Mouse (Mus musculus) MEL-GATA-1-ER (cell line): ENCODE results near the gene Dusp16.

Source experiments
- DNase-seq: peaks from one replicate; pipeline ENCODE4 v3.0.0-alpha.2; 2012; ENCODE audit warnings: low read depth; ENCODE audit errors: extremely low read depth

The Dusp16 gene

DNA sequence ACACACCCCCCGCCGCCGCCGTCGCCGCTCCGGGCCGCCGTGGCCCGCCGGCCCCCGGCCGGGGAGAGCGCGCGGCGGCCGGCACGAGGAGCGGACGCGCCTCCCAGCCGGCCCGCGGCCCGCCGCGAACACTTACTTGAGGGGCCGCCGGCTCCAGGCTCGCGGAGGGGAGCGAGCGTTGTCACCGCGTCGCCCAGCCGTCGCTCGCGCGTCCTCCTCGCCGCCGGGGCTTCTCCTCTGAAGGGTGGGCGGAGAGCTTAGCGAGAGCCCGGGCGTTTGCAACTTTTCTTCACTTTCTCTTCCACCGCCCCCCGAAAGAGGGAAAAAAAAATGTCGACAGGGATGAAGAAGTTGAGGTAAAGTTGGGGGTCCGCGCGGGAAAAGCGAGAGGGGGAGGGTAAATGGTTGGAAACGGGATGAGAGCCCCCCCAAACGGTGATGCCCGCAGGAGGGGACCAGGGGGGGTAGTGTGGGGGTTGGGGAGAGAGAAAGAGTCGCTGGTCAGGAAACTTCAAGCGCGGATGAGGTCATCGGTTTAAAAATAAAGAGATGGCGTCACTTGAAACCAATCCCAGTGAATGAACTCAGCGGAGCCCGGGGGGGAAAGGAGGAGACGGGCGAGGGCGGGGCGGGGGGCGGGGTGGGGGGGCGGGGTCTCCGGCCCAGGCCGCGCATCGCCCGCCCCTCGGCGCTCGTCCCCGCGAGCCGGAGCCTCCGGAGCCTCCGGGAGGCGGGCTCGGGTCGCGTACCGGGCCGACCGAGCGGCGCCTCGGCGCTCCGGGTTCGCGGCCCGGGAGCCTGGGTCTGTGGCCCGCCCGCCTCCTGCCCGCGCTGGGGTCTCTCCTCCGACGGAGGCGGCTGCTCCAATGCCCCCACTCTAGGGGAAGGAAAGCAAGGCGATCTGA lies at the start of gene Dusp16:
Gene Dusp16 (minus strand): TSS at position 485 of the 905 bp plus-strand sequence.
- DNase-seq: peak; percentile 75

DNA sequence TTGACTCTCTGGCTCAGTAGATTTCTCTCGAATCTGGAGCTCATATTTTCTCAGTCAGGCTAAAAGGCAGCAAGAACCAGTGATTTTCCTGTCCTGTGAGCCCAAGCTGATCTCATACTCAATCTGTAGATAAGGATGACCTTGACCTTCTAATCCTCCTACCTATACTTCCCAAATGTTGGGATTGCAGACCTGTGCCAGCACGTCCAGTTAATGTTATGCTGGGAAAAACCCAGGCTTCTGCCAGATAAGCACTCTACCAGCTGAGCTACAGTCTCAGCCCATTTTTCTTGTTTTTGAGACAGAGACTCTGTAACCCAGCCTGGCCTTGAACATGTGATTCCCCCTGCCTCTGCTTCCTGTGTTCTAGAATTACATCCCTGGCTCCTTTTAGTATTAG lies 47.9 kb upstream of the Dusp16 start:
- no peak for DNase-seq

DNA sequence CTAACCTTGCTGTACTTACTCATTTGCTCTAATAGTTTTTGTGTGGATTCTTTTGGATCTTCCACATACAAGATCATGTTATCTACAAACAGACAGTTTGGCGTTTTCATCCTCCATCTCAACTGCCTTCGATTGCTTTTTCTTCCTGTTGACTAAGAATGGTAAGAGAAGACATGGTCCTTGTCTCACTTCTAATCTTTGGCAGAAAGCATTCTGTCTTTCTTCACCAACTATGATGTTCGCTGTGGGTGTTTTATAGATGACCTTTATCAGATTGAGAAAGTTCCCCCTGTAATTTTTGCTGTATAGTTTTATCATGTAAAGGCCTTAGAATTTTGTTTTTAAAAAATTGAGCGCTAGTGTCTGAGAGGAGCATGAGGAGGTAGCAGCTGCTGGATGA lies 45.7 kb upstream of the Dusp16 start:
- no peak for DNase-seq

DNA sequence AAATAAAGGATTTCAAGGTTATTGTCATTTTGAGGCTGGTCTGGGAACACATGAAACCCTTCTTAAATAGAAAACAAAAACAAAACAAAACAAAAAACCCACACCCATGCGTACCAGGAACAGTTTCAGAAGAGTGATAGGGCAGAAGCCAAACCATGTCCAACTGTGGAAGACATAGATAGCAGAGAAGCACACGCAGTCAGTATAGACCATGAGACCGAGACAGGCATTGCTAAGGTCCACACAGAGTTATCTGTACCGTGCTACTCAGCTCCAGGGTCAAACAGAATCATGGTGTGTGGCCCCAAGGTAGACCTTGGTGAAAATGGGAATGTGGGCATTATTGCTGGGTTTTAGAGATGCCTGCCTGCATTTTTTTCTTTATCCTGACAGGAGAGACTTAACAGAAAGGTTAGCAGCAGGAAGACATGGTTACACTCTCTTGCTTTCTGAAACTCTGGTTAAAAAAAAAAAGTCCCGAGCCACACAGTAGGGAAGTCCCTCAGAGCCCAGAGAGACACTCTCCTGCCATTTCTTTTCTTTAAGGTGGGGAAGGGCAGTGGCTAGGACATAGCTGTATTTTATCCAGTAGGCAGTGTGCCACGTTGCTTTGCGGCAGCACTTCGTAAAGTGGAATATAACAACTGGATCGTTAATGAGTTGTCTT lies 42.3 kb upstream of the Dusp16 start:
- DNase-seq: no peak

DNA sequence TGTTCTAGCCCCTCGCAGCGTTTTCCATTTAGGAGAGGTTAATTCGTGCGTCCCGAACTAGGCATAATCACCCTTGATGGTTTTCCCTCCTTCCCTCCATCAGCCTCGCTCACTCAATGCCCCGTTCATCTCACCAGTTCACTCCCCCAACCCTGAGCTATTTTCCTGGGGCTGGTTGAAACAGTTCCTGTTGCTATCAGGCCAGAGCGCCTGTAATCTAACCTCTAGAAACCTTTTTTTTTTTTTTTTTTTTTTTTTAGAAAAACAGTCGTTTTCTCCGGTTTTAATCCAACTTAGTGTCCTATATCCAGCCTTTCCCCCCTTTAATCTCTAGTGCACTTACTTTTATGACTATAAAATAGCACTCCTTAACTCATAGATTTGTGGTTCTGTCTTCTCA lies 38.4 kb upstream of the Dusp16 start:
- peak; percentile 18 for DNase-seq

DNA sequence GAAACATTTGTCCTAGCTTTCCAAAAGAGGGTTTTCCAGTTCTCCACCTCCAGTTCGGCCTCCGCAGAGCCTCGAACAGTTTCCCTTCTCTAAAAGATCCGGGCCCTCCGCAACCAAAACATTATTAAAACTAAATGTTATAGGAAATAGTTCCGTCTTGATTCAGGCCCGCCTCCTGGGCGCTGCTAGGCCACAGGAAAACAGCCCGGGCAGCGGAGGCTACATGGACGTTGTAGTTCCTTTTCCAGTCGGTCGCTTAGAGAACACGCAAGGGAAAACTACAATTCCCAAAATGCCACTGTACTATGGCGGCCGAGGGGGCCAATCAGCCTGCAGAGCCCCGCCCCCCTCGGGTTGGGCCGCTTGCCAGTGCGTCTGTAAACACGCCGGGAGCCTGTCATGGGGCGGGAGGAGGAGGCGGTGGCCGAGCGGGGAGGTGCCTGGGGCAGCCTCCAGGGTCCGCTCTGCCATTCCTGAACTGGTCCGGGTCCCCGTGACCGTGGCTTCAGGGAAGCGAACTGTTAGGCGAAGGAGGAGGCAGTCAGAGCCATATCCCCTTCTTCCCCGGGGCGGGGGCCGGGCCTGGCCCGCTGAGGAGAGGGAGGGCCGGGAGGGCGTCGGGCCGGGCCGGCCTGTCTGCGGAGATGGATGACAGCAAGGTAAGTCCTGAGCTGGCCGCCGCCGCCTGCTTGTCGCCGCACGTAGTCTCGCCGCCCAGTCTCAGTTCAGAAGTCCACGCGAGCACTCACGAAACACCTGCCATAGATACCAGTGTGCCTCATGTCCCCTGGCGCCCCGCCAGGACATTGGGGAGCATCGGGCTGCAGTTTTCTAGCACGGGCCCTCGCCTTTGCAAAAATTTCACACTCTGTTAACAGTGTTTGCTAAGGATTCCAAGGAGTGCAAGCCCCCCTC lies 37.6 kb upstream of the Dusp16 start, which contains the start of gene Crebl2:
Gene Crebl2 (plus strand): TSS at position 369 of the 915 bp plus-strand sequence.
- DNase-seq: peak; percentile 98

DNA sequence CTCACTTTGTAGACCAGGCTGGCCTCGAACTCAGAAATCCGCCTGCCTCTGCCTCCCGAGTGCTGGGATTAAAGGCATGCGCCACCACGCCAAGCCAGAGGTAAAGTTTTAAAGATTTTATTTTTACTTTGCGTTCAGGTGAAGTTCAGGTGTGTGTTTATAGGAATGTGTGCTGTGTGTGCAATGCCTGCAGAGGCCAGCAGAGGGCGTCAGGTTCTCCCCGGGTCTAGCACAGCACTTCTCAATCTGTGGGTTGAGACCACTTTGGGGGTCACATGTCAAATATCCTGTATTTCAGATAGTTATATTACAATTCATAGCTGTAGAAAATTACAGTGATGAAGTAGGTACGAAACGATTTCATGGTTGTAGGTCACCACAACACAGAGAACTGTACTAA lies 30.4 kb upstream of the Dusp16 start:
- no peak for DNase-seq

DNA sequence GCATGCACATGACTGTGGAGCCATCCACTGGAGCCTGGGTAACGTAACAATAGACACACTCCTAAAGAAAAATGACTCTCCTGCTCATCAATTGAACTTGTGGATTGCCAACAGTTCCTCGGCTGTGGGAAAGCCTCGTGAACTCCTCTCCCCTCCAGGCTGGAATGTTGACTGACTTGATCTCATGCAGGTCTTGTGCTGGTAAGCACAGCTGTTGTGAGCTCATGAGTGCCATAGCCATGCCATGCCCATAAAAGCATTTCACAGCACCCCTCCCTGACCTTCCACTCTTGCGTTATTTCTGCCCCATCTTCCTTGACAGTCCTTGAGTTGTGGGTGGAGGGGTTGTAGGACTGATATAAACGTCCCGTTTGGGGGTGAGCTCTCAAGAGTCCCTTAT lies 28.0 kb upstream of the Dusp16 start:
- no peak for DNase-seq

DNA sequence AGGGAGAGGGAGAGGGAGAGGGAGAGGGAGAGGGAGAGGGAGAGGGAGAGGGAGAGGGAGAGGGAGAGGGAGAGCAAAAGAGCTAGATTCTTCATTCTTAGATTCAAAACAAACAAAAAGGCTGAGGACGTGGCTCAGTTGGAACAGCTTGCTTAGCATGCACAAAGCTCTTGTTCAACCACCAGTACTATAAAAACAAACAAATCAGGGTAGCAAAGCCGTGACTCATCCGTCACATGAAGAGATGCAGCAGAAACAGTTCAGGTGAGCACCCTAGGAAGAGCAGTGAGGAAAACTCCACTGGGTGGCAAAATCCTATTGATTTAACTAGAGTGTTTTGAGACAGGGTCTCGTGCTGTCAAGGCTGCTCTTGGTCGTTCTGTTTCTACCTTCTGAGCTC lies 27.3 kb upstream of the Dusp16 start:
- DNase-seq: no peak

DNA sequence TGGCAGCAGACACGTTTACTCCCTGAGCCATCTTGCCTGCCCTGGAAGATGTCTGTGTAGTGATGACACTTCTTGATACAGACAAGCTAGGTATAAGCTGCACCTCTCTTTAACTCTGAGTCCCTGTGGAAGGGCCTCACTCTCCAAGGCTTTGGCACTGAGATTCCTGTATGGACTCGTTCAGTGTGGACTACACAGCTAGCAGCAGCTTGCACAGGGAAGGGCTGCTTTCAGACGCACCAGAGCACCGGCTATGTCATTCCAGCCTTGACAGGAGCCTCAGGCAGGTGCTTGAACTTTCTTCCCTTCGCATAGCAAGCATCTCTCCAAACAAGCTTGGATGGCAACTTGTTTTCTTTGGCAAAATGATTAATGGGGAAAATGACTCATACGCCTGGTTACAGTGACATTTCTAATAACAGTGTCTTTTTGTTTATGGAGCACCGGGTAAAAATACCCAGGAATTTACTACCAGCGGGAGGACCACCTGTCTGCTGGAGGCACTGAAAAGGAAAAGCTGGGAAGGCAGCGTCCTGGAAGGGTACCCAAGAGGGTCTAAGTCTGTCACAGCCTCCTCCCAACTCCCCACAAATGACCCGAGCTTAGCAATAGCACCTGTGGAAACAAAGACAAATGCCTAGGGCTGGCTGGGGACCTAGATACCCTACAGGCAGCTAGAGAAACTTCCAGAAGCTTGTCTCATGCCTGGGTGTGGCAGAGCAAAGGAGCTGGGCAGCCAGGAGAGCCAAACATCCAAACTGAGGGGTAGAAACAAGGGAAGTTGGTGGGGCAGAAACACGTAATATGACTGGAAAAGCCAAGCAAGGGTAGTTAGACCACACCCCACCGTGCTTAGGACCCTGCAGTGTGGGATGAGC lies 24.9 kb upstream of the Dusp16 start:
- no peak for DNase-seq

DNA sequence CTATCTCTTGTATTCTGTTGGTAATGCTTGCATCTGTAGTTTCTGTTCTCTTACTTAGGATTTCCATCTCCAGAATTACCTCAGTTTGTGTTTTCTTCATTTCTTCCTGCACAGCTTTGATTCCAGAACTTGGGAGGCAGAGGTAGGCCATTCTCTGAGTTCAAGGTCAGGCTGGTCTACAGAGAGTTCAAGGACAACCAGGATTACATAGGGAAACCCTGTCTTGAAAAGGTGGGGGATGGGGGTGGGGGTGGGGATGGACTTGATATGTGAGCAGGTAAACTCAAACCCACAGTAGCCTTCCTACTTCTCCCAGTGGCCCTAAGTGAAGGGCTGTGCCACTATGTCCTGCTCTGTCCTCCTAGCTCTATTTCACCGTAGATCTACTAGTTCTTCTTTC lies 20.6 kb upstream of the Dusp16 start:
- DNase-seq: no peak

DNA sequence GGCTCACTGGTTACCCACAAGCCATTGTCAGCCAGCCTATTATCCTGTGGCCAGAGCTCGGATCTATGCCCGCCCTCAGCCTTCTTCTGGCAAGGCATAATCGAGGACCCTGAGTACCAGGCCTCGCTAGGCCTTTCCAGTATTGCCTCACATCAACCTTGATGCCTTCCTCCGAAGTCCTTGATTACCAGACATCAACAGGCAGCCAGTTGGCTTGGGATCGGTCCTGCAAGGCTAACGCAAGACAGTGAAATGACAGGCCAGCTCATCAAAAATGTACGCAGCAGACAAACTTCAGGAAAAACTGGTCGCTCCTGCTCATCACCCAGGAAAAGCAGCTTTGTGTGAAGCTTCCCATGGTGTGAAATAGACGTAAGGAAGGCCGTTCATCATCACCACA lies 15.4 kb upstream of the Dusp16 start:
- DNase-seq: no peak

DNA sequence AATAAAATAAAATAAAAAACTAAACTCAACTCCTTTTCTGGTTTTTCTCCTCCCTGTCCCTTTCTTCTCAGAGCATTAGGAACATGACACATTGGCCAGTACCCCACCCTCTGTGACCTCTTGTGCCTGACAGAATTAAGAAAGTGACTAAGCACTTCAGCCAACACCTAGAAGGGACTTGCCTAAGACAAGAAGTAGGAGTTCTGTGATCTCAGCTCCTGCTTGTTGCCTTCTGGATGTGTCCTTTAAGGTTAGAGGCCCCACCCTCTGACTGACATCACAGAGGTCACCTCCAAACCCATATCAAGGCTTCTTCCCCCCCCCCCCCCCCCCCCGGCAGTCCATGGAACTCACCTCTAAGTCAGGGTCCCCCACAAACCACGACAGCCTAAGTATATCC lies 14.7 kb upstream of the Dusp16 start:
- DNase-seq: no peak

DNA sequence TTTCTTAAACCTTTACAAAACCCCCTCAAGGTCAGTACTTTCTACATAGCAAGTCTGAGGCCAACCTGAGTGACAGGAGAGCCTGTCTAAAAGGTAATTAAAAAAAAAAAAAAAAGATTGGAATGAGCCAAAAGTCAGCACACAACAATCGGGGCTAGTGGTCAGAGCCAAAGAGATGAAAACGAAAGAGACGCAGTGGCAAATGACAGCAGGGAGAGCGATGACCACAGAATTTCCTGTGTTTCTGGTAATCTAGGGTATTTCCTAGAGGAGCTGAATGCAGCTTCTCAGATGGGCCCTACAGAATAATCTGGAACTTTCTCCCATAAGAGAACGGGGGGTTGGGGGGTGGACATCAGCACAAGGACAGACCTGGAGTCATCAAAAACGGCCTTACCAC lies 13.7 kb upstream of the Dusp16 start:
- no peak for DNase-seq

DNA sequence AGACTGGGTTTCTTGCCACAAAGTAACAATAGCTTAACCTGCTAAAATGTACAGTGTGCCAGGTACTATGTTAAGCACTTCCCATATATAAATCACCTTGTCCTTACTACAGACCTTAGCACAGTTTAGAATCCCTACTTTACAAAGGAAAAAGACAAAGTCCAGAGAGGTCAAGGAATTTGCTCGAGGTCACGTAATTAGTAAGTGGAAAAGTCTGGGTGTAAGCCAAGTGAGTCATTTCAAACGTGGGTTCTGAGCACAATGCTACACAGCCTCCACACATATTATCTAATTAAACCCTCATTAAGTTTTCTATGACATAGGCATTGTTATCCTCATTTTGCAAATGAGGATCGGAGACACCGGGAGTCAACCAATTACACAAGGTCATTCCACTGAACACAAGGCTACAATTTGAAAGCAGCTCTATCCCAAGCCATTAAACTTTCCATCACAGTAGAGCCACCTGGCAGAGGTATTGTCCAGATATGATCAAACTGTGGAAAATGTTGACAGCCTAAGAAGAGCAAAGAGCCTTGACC lies 12.4 kb upstream of the Dusp16 start:
- no peak for DNase-seq

DNA sequence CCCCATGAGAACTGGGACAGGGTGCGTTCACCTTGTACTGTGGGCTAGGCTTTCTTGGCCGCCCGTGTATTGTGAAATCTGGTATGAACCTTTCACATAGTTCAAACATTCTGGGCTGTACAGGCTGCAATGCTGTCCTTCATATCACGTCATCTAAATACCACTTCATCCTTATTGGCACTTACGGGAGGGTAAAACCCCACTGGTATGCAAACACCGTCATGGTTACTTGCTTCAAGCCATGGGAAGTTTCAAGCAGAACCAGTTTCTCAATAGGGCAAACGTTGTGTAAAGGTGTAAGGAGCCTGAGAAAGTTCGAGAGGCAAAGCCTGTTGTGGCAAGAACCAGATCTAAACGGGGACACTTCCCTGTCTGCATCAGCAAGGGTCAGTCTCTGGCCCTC lies 10.2 kb upstream of the Dusp16 start:
- DNase-seq: no peak

DNA sequence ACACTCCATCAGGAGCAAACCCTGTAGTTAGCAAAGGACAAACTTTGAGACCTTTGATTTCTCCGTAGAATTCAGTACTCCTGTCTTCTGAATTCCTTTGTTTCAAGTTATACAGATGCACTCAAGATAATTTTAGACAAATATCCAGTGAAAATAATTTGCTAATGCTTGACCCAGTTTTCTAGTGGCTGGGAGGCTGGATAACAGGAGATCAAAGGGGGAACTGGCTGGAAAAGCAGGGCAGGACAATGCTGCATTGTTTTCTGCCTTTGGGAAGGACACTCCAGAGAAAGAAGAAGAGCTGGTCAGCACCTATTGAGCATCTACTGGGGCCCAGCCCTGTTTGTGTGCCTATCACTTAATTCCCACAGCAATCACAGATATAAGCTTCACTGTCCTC lies 9.1 kb upstream of the Dusp16 start:
- DNase-seq: no peak

DNA sequence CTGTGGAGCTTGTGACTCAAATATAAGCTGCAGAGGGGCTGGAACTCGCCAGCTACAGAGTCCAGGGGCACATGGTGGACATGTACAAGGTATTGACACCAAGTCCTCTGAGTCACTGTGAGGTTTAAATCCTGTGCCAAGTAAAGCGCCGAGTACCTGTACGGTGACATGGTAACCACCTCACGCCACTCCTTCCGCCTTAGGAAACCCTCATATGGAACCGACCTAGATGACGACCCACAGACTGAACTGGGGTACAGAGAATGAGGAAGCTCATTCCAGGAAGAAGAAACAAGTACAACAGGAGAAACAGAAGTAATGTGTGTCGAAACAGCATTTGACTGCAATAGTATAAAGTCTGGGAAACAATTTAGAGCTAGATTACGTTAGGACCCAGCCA lies 3.9 kb upstream of the Dusp16 start:
- peak; percentile 87 for DNase-seq

DNA sequence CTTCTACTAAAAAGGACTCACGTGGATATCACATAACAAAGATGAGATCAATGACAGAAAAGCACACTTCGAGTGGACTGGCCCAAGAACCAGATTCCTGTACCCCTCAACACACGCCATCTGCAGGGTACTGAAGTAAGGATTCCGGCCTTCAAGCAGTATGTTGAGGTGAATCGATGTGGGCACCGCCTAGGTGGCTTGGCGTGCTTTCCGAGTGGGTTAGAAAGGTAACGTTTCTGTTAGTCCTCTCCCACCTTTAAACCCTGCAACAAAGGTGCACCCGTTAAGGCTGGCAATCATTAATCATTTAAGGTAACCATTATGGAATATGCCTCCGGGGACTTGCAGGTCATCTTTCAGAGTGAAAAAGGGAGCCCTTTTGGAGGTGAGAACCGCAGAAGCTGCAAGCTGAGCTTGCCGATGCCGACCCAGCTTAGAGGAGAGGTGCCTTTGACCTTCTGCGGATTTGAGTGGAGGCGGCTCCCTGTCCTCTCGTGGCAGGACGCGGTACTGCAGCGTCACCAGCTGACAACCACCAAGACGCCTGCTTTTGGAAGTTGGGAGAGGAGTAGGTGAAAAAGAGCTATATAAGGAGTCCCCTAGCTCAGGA lies 1.6 kb upstream of the Dusp16 start:
- DNase-seq: peak; percentile 61
